Mouse (Mus musculus) bone marrow macrophage, adult 2 months (primary cell): ENCODE measurements around the gene Ahnak.

Source experiments
- CTCF ChIP-seq: IDR thresholded peaks from 2 replicates; pipeline ENCODE4 v1.5.1; 2012; ENCODE audit warnings: low read depth, mild to moderate bottlenecking, low read length, moderate library complexity
- POLR2A ChIP-seq: IDR thresholded peaks from 2 replicates; pipeline ENCODE4 v1.6.1; 2012; ENCODE audit warnings: mild to moderate bottlenecking, low read depth, low read length, borderline replicate concordance

- TF ChIP-seq POLR2A (no peak), CTCF (no peak)
Observed at GRCm38 (mm10) chr19:9100297-9101061, 111.4 kb downstream of the Ahnak start.
